Mouse (Mus musculus): ENCODE measurements around the gene Kctd7. TPM values are rescaled to one million over a fixed set of nuclear protein-coding genes. Genes with fewer than 3 reads are reported as not detected.
A peak's percentile ranks its signal among the peaks of the same experiment; 100 is the strongest.

Kctd7 gene
- total RNA-seq (2021) = 1 to 10 TPM; 2.4 to 2.9 TPM
- long read RNA-seq, experiment 1, full-length matches to known transcripts = 6 of 7 reads
- long read RNA-seq, experiment 1, partial matches to known transcripts = 0 of 7 reads
- long read RNA-seq, experiment 1, other reads (novel, unspliced or antisense) = 1 of 7 reads
- long read RNA-seq, experiment 2, full-length matches to known transcripts = 4 of 5 reads
- long read RNA-seq, experiment 2, partial matches to known transcripts = 1 of 5 reads
- long read RNA-seq, experiment 2, other reads (novel, unspliced or antisense) = 0 of 5 reads

GRCm38 (mm10) chr5:130144334-130145312 lies at the start of gene Kctd7:
Gene Kctd7 (plus strand): TSS chr5:130144861.
- peak; percentile 97 for DNase-seq
- Histone ChIP-seq H3K4me3 (peak within 1 kb of the TSS; percentile 78), H3K27ac (peak within 1 kb of the TSS; percentile 94)
- TF ChIP-seq CTCF (IDR thresholded peaks at IDR 0.05) = peak; percentile 57
- intact Hi-C loops (cut with DNase I) = loop anchor here (10.0 kb wide), 1 partner anchor 230 kb away; no protein-coding TSS in a partner anchor

- no peak overlapping the region for H3K4me3 ChIP-seq
- no peak for DNase-seq
- H3K27ac ChIP-seq = no peak overlapping the region
- intact Hi-C loops (cut with DNase I) = no loop called here
- no peak for TF ChIP-seq CTCF (IDR thresholded peaks at IDR 0.05)
Observed at GRCm38 (mm10) chr5:130096754-130097153, 47.9 kb upstream of the Kctd7 start.

- DNase-seq = no peak
- intact Hi-C loops (cut with DNase I) = no loop called here
- Histone ChIP-seq H3K4me3 (no peak overlapping the region), H3K27ac (no peak overlapping the region)
- TF ChIP-seq CTCF (IDR thresholded peaks at IDR 0.05) = no peak
Observed at GRCm38 (mm10) chr5:130097837-130098236, 46.8 kb upstream of the Kctd7 start.

- TF ChIP-seq CTCF (IDR thresholded peaks at IDR 0.05) = no peak
- H3K4me3 ChIP-seq = no peak overlapping the region
- intact Hi-C loops (cut with DNase I) = no loop called here
- no peak for DNase-seq
- H3K27ac ChIP-seq = no peak overlapping the region
Observed at GRCm38 (mm10) chr5:130101724-130102123, 42.9 kb upstream of the Kctd7 start.

GRCm38 (mm10) chr5:130109348-130109747 lies 35.3 kb upstream of the Kctd7 start:
- no peak for DNase-seq
- intact Hi-C loops (cut with DNase I) = no loop called here
- TF ChIP-seq CTCF (IDR thresholded peaks at IDR 0.05) = no peak
- Histone ChIP-seq H3K4me3 (no peak overlapping the region), H3K27ac (no peak overlapping the region)

- H3K27ac ChIP-seq = peak overlapping the region; percentile 61
- intact Hi-C loops (cut with DNase I) = no loop called here
- no peak overlapping the region for H3K4me3 ChIP-seq
- no peak for DNase-seq
- no peak for TF ChIP-seq CTCF (IDR thresholded peaks at IDR 0.05)
Observed at GRCm38 (mm10) chr5:130110632-130111464, 33.8 kb upstream of the Kctd7 start.

- no peak for TF ChIP-seq CTCF (IDR thresholded peaks at IDR 0.05)
- no peak for DNase-seq
- Histone ChIP-seq H3K4me3 (no peak overlapping the region), H3K27ac (no peak overlapping the region)
- intact Hi-C loops (cut with DNase I) = no loop called here
Observed at GRCm38 (mm10) chr5:130112653-130113052, 32.0 kb upstream of the Kctd7 start.

GRCm38 (mm10) chr5:130116116-130116515 lies 28.5 kb upstream of the Kctd7 start:
- intact Hi-C loops (cut with DNase I) = no loop called here

GRCm38 (mm10) chr5:130116857-130117256 lies 27.8 kb upstream of the Kctd7 start:
- H3K27ac ChIP-seq = no peak overlapping the region; the same call in 1 of the 2 replicates
- H3K4me3 ChIP-seq = no peak overlapping the region
- DNase-seq = no peak
- intact Hi-C loops (cut with DNase I) = no loop called here
- TF ChIP-seq CTCF (IDR thresholded peaks at IDR 0.05) = no peak

More at GRCm38 (mm10) chr5:130116116-130116515, 28.5 kb upstream of the Kctd7 start:
- Histone ChIP-seq H3K4me3 (no peak overlapping the region), H3K27ac (peak overlapping the region; percentile 48)
- TF ChIP-seq CTCF (IDR thresholded peaks at IDR 0.05) = no peak
- DNase-seq = no peak

- no peak overlapping the region for H3K4me3 ChIP-seq
- DNase-seq = no peak
- intact Hi-C loops (cut with DNase I) = no loop called here
- H3K27ac ChIP-seq = peak overlapping the region; percentile 16; the same call in 1 of the 2 replicates
- TF ChIP-seq CTCF (IDR thresholded peaks at IDR 0.05) = no peak
Observed at GRCm38 (mm10) chr5:130117932-130118331, 26.7 kb upstream of the Kctd7 start.

GRCm38 (mm10) chr5:130119236-130119635 lies 25.4 kb upstream of the Kctd7 start:
- intact Hi-C loops (cut with DNase I) = no loop called here
- no peak for DNase-seq
- H3K27ac ChIP-seq = peak overlapping the region; percentile 66
- H3K4me3 ChIP-seq = no peak overlapping the region
- no peak for TF ChIP-seq CTCF (IDR thresholded peaks at IDR 0.05)
